Mouse (Mus musculus) CD4-positive, CD25-positive, alpha-beta regulatory T cell, adult 9 weeks (primary cell): ENCODE measurements around the gene Zdhhc8. TPM values are rescaled to one million over a fixed set of nuclear protein-coding genes. Genes with fewer than 3 reads are reported as not detected.

Experiments
- polyA plus RNA-seq: library from polyadenylated mRNA; unstranded; fragments of 100-300 nt; shearing (Covaris generic); gene quantifications from one replicate; pipeline ENCODE4 v1.2.1, GENCODE M21; 2017

The Zdhhc8 gene
- polyA plus RNA-seq = 2.2 TPM

DNA sequence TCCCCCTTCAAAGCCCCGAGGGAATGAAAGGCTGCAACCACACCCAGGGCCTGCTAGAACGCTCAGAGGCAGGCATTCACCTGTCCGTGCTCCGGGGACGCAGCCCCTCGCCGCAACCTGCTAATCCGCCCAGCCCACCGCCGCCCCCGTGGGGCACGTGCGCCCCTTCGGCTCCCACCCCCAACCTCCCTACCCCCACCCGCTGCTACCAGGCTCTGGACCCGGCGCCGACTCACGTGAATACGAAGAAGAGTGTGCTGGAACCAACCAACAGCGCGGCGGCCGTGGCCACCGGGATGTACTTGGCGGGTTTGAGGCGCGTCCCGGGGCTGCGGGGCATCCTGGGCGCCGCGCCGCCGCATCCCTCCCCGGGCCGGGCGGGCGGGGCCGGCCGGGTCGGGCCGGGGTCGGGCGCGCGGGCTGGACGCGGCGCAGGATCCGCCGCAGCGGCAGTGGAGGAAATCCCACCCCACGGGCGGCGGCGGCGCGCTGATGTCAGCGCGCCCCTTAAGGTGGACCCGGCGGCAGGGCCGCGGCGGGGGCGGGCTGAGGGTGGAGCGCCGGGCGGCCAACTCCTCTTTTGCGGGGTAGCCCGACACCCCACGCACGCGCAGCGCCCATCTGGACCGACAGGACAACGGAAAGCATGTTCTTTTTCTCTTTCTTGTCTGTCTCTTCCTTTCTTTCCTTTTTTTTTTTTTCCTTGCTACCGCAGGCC lies at the start of gene Zdhhc8:
Zdhhc8 (minus strand) TSS at position 466 of the 718 bp plus-strand sequence.

GRCm38 (mm10) chr16:18258221-18258620 lies 23.3 kb upstream of the Zdhhc8 start, which contains the start of gene Gm49776:
Gene Gm49776, minus strand, starts transcription at chr16:18258321.

GRCm38 (mm10) chr16:18248433-18249363 lies 13.8 kb upstream of the Zdhhc8 start, which contains the start of the genes Trmt2a and Ranbp1:
Gene Trmt2a, plus strand, starts transcription at chr16:18248679.
Gene Ranbp1, minus strand, starts transcription at chr16:18248732.

GRCm38 (mm10) chr16:18217579-18217978 lies 17.4 kb downstream of the Zdhhc8 start, which contains the start of gene Ccdc188:
Gene Ccdc188, plus strand, starts transcription at chr16:18217879.

Other genes with a start within 250 kb of the Zdhhc8 start
- 30.9 TPM for gene Dgcr6, start 182.3 kb downstream of the Zdhhc8 start, polyA plus RNA-seq
- 6.0 TPM for gene Prodh, start 144.9 kb downstream of the Zdhhc8 start, polyA plus RNA-seq
- gene Rtn4r, start 107.5 kb downstream of the Zdhhc8 start, polyA plus RNA-seq = not detected
- not detected for gene Ccdc188, start 17.3 kb downstream of the Zdhhc8 start, polyA plus RNA-seq
- 120 TPM for gene Trmt2a, start 13.5 kb upstream of the Zdhhc8 start, polyA plus RNA-seq
- 140 TPM for gene Ranbp1, start 13.6 kb upstream of the Zdhhc8 start, polyA plus RNA-seq
- gene Gm49776, start 23.2 kb upstream of the Zdhhc8 start, polyA plus RNA-seq = 2.6 TPM
- gene Dgcr8, start 54.1 kb upstream of the Zdhhc8 start, polyA plus RNA-seq = 21.9 TPM
- gene Tango2, start 113.0 kb upstream of the Zdhhc8 start, polyA plus RNA-seq = 60.9 TPM
- 1.7 TPM for gene Arvcf, start 113.0 kb upstream of the Zdhhc8 start, polyA plus RNA-seq
- 19.6 TPM for gene Txnrd2, start 191.2 kb upstream of the Zdhhc8 start, polyA plus RNA-seq
- gene Comt, start 191.7 kb upstream of the Zdhhc8 start, polyA plus RNA-seq = 64.5 TPM